Mouse (Mus musculus): ENCODE data around the gene Zfp11. TPM values are rescaled to one million over a fixed set of nuclear protein-coding genes. Genes with fewer than 3 reads are reported as not detected.
"Not testable (repeated sequence)": the region's sequence is repeated elsewhere in the genome, so short reads cannot be mapped to it uniquely, and the experiment has no call there.

Gene Zfp11
- total RNA-seq (2021) = 1 to 10 TPM; 4.0 to 4.2 TPM

GRCm38 (mm10) chr5:129670036-129670458, at the start of gene Zfp11:
Zfp11 (minus strand) TSS chr5:129670099.
- peak; percentile 88 to 94 for DNase-seq
- intact Hi-C loops (cut with DNase I) = loop anchor here (2.0 kb wide), 2 partner anchors 45 to 55 kb away; partner anchors contain the start of genes Mrps17 and Nipsnap2

- intact Hi-C loops (cut with DNase I) = no loop called here
- no peak for DNase-seq
These were observed 47.1 kb upstream of the Zfp11 start for GRCm38 (mm10) chr5:129717016-129717415.

DNA sequence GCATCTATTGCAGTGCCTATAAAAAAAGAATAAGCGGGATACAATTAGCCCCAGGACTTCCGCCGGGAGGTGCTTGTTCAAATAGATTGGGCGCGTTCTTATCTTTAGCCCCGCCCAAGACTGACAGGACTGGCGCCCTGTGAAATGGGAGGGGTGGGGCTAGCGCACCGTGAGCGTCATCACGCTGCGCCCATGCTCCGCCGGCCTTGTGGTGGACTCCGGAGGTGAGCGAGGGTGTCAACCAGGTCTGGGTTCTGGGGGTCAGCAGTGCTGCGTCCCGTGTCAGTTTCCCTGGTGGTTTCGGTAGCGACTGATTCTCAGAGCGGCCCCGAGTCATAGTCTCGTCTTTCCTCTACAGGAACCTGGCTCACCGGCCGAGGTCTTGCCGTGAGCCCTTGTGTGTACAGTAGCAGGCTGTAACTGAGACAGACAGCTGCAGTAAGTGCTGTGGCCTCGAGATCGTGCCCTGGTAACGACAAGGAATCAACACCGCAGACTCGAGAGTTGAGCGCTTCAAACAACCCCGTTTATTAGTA, 45.5 kb upstream of the Zfp11 start, which contains the start of gene Mrps17:
Mrps17 (plus strand) TSS at position 172 of the 536 bp plus-strand sequence.
- intact Hi-C loops (cut with DNase I) = loop anchor here (2.0 kb wide), 1 partner anchor 45 kb away; the partner anchor contains the start of gene Zfp11

DNA sequence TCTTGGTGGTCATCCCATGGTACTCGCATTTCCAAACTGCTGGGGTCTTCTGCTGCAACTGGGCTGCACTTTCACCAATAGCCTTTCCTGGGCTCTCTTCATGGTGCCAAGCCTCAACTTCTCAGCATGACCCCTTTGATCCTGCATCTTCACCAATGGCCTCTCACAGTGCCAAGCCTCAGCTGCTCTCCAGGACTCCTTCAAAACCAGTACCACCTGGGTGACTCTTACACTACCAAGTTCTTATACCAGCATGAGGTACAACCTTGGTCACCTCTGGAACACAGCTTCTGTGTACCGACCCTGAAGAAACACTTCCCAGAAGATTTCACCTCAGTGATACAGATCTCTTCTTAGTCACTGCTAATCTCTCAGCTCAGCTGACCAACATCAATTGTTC, 38.5 kb upstream of the Zfp11 start, which contains the start of gene Sept14:
Sept14 (minus strand) TSS at position 101 of the 400 bp plus-strand sequence.
- intact Hi-C loops (cut with DNase I) = no loop called here
- DNase-seq = no peak

More for the DNA sequence above, 45.5 kb upstream of the Zfp11 start, which contains the start of gene Mrps17:
- peak; percentile 95 for DNase-seq

- intact Hi-C loops (cut with DNase I) = no loop called here
- DNase-seq = no peak
These were observed 33.5 kb upstream of the Zfp11 start for GRCm38 (mm10) chr5:129703368-129703767.

GRCm38 (mm10) chr5:129701706-129702105, 31.8 kb upstream of the Zfp11 start:
- intact Hi-C loops (cut with DNase I) = no loop called here
- no peak for DNase-seq

DNA sequence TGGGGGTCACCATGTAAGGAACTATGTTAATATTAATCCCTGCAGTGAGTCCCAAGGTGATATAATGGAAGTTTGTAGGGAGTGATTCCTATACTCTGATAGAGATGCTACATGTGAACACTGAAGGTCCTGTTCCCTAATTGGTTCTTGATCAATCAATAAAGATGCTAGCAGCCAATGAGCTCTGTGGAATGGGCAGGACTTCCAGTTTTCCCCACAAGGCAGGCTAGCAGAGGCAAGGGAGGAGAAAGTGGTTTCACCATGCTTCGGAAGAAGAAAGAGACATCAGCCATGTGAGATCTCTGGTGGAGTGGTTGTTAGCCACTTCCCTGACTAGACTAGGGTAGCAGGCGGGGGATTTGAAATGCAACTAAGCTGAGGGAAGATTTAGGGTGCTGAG, 30.6 kb upstream of the Zfp11 start:
- intact Hi-C loops (cut with DNase I) = no loop called here
- no peak for DNase-seq

- DNase-seq = no peak
- intact Hi-C loops (cut with DNase I) = no loop called here
These were observed 20.6 kb upstream of the Zfp11 start for GRCm38 (mm10) chr5:129690528-129690927.

GRCm38 (mm10) chr5:129687621-129688020, 17.7 kb upstream of the Zfp11 start:
- intact Hi-C loops (cut with DNase I) = no loop called here
- DNase-seq = peak in 1 of 2 experiments; percentile 6

DNA sequence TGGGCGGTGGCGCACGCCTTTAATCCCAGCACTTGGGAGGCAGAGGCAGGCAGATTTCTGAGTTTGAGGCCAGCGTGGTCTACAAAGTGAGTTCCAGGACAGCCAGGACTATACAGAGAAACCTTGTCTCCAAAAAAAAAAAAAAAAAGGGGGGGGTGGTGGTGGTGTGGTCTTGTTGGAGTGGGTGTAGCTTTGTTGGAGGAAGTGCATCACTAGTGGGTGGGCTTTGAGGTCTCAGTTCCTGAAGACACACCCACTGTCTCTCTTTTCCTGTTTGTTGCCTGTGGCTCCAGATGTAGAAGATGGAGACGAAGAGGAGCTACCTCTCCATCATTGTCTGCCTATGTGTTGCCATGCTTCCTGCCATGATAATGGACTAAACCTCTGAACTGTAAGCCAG, 15.2 kb upstream of the Zfp11 start:
- intact Hi-C loops (cut with DNase I); DNase-seq: not testable (repeated sequence)

- DNase-seq = no peak
- intact Hi-C loops (cut with DNase I) = loop anchor here (2.0 kb wide), 2 partner anchors 45 to 55 kb away; partner anchors contain the start of genes Mrps17 and Nipsnap2
These were observed 355 bp downstream of the Zfp11 start for GRCm38 (mm10) chr5:129669453-129670035.

DNA sequence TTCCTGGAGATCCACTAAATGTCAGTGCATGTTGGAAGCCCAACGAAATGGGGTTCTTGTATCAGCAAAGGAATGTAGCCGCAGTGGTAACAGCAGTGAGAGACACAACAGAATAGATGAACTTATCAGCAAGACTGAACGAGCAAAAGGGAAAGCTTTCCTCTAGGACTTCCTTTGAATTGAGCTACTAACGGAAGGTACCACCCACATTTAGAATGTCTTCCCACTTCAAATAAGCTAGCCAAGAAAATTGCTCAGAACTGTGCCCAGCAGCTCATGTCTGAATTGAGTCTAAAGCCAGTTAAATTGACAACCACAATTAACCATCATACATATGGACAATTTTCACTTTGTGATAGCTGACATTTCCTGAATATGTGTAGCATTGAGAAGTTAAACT, 2.0 kb downstream of the Zfp11 start:
- no peak for DNase-seq
- intact Hi-C loops (cut with DNase I) = no loop called here

- intact Hi-C loops (cut with DNase I) = no loop called here
- no peak for DNase-seq
These were observed 3.5 kb downstream of the Zfp11 start for GRCm38 (mm10) chr5:129666271-129666909.

- no peak for DNase-seq
- intact Hi-C loops (cut with DNase I) = no loop called here
These were observed 5.8 kb downstream of the Zfp11 start for GRCm38 (mm10) chr5:129664090-129664489.

- no peak for DNase-seq
- intact Hi-C loops (cut with DNase I) = no loop called here
These were observed 12.0 kb downstream of the Zfp11 start for GRCm38 (mm10) chr5:129657931-129658330.

DNA sequence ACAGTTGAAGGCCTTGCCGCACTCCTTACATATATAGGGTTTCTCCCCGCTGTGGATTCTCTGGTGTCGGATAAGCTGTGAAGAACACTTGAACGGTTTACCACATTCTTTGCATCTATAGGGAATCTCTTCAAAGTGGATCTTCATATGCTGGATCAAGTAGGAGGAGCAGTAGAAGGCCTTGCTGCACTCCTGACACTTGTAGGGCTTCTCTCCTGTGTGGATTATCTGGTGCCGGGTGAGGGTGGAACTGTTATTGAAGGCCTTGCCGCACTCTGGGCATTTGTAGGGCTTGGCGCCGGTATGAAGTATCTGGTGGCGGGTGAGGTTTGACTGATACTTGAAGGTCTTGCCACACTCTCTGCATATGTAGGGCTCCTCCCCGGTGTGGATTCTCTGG, 12.9 kb downstream of the Zfp11 start:
- intact Hi-C loops (cut with DNase I) = no loop called here
- no peak for DNase-seq

DNA sequence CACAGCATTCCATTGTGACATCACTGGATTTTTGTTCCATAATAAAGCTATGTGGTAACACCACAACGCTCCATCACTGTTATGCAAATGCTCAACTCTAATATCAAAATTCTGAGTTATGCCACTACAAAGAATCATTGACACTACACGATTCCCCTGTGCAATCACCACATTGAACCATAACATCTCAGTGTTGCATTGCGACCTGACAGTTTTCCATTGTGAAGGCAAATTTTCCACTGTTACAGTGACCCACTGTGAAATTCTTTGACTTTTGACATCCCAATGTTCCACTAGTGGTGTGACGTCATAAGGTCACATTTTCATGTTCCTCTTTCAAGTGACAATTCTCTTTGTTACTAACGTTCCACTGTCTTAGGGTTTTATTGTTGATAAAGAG, 19.0 kb downstream of the Zfp11 start:
- DNase-seq = no peak
- intact Hi-C loops (cut with DNase I) = no loop called here

GRCm38 (mm10) chr5:129632270-129633250, 37.3 kb downstream of the Zfp11 start:
- DNase-seq; intact Hi-C loops (cut with DNase I): not testable (repeated sequence)

DNA sequence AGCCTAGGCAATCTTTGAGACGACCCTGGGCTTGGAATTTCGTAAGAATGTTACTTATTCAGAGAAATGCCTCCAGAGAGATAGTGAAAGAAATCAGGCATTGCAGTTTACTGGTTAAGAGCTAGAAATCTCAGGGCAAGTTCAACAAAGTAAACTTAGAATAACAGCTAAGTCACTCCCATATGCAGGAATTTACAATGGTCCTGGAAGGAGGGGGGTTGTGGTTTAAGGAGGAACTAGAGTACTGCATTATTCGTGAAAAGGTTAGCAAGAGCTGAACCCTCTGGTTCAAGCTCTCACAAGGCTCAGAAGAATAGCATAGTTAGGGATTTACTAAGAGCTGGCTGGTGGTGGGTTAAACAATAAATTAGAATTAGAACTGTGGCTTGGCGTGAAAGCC, 43.3 kb downstream of the Zfp11 start:
- DNase-seq; intact Hi-C loops (cut with DNase I): not testable (repeated sequence)

GRCm38 (mm10) chr5:129626099-129626498, 43.8 kb downstream of the Zfp11 start:
- intact Hi-C loops (cut with DNase I) = no loop called here
- no peak for DNase-seq

DNA sequence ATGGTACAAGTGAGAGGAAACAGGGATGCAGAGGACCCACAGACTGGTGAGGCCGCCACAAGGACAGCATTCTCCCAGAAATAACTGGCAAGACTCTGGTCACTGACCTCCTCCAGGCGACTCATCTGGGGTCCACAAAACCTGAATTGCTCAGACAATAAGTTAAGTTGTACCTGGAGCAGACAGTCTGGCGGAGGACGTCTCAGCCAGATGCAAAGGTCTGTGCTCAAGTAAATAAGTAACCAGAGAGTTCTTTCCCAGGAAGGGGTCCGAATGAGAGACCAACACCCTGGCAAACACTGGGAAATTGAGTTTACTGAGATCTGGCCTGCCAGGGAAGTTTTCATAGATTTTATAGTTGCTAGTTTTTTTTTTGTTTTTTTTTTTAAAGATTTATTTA, 48.5 kb downstream of the Zfp11 start:
- no peak for DNase-seq
- intact Hi-C loops (cut with DNase I) = no loop called here

Measured in heart, postnatal 10 days (tissue).